Mouse (Mus musculus) embryonic stem cell, embryonic (primary cell): Measurements from ENCODE around the gene Noxa1.

ENCODE experiments used
- CTCF ChIA-PET, 4 experiments: fragments of 300-600 bp in 2 of 4; fragments of 350-600 bp in 2 of 4; sonication (Branson Sonifier 250); formaldehyde crosslinking; loops; one replicate each; lab custom pipeline; 2022; ENCODE audit warnings: inconsistent platforms in 2 of 4; lab: Charles Lee
- POLR2A ChIA-PET, 4 experiments: fragments of 300-600 bp in 2 of 4; fragments of 350-600 bp in 2 of 4; sonication (Branson Sonifier 250); formaldehyde crosslinking; loops; one replicate each; lab custom pipeline; 2022; ENCODE audit warnings: antibody characterized with exemption in 4 of 4, inconsistent platforms in 1 of 4; lab: Charles Lee

The Noxa1 gene

DNA sequence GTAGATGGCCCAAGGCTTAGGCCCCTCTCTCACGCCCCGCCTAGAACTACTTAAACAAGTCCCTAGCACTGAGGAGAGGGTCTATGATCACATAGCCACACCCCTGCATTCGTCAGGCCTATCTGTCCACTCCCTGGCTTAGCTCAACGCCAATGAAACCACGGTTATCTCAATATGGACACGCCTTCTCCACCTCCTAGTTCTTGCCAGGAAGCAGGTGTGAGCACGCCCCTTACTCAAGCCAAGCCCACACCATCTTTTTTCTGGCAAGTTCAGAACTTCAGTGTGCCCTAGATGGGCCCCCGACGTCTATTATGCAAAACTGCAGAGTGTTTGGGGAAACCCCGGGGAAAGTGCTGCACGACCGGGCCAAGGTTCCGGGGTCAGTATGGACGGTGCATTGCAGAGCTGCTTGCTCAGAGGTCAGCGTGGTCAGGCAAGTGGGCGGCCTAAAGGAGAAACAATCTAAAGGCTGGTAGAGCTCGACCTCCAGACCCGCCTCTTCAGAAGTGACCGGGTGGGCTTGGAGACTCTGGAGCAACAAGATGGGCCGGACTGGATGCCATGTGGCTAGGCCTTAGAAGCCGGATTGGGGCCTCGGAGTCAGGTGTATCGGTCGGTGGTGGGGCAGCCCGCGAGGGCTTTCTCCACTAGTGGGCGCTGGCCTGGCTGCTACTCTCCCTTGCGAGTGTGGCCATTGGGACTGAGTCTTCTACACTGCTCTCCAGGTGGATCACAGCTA lies at the start of gene Noxa1:
Noxa1 (minus strand) TSS at position 41 of the 742 bp plus-strand sequence.
- CTCF ChIA-PET = interaction anchor here in 2 of 4 experiments (0.5 to 1.2 kb wide), 6 partner anchors 37 to 340 kb away, joined by 3 to 6 read pairs (median 3); partner anchors contain the start of gene Nrarp (in 1 of the 2)
- POLR2A ChIA-PET = interaction anchor here in 3 of 4 experiments (0.5 to 2.2 kb wide), 9 partner anchors 9 to 160 kb away, joined by 3 to 9 read pairs (median 4); partner anchors contain the start of genes Arrdc1 (in 2 of the 3), Mrpl41 (in 1 of the 3) and Nrarp (in 1 of the 3)

GRCm38 (mm10) chr2:25141921-25142320 lies 47.0 kb upstream of the Noxa1 start:
- ChIA-PET POLR2A (interaction anchor here in 1 of 4 experiments (0.6 to 0.8 kb wide), 3 partner anchors 25 to 86 kb away, joined by 3 to 9 read pairs (median 3); no protein-coding TSS in a partner anchor), CTCF (interaction anchor here in 2 of 4 experiments (0.9 to 1.5 kb wide), 5 partner anchors 15 to 72 kb away, joined by 3 to 6 read pairs (median 5); partner anchors contain the start of gene Nrarp (in 1 of the 2))

DNA sequence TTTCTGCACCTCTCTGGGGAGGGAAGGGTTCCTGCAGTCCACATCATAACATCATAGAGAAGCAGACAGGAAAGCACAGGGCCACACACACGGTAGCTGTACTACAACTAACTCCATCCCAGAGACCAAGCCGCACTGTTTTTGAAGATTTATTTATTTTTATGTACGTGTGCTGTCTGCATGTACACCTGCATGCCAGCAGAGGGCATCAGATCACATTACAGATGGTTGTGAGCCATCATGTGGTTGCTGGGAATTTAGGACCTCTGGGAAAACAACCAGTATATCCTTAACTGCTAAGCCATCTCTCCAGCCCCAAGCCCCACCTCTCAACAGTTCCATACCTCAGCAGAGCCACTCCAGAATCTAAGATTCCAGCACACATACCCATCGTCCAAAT lies 46.2 kb upstream of the Noxa1 start:
- ChIA-PET CTCF (interaction anchor here in 3 of 4 experiments (0.6 to 1.5 kb wide), 8 partner anchors 9 to 198 kb away, joined by 3 to 9 read pairs (median 5); partner anchors contain the start of gene Nrarp (in 1 of the 3)), POLR2A (interaction anchor here in 2 of 4 experiments (0.7 to 0.8 kb wide), 3 partner anchors 41 to 99 kb away, joined by 3 to 12 read pairs (median 3); no protein-coding TSS in a partner anchor)

GRCm38 (mm10) chr2:25137832-25138231 lies 42.9 kb upstream of the Noxa1 start:
- ChIA-PET POLR2A (no interaction called here), CTCF (no interaction called here)

GRCm38 (mm10) chr2:25131601-25132000 lies 36.7 kb upstream of the Noxa1 start:
- POLR2A ChIA-PET = no interaction called here

DNA sequence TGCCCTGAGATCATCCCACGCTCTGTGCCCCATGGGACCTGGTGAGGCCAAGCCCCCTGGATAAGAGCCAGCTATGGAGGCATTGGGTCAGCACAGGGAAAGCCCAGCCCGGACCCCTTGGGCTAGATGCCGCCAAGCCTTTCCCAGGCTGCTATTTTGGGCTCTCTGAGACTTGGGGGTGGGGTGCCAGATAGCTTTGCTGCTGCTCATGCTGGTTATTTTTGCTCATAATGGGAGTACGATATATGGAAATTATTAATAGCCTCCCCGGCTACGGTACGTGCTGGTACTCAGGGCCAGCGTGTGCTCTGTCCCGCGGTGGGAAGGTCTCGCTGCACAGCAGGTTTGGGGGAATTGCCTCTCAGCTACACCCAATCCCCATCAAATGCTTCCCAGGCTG lies 33.1 kb upstream of the Noxa1 start:
- POLR2A ChIA-PET = interaction anchor here in 1 of 4 experiments (1.4 kb wide), 1 partner anchor 8 kb away, joined by 5 read pairs; no protein-coding TSS in a partner anchor
- CTCF ChIA-PET = interaction anchor here in 2 of 4 experiments (0.5 to 1.3 kb wide), 2 partner anchors 58 to 672 kb away, joined by 3 to 4 read pairs; no protein-coding TSS in a partner anchor

More at GRCm38 (mm10) chr2:25131601-25132000, 36.7 kb upstream of the Noxa1 start:
- CTCF ChIA-PET = no interaction called here

DNA sequence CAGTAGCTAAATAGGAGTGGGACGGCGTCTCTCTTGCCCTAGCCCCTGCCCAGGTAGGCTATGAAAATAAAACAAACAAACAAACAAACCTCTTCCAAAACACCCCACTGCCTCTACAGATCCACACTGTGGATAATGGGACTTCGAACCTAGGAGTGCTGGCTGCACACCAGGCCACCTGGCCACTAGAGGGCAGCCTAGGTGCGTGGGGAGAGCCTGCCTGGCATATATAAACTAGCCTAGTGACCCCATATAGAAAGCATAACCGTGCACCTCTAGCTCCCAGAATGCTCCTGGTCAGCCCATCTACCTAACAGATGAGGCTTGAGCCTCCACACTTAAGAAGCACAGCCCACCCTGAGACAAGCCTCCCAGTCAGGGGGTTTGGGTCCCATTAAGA lies 32.3 kb upstream of the Noxa1 start:
- POLR2A ChIA-PET = interaction anchor here in 1 of 4 experiments (1.0 kb wide), 1 partner anchor 119 kb away, joined by 3 read pairs; the partner anchor contains the start of gene AL732309.1
- CTCF ChIA-PET = interaction anchor here in 3 of 4 experiments (0.6 to 1.3 kb wide), 5 partner anchors 16 to 490 kb away, joined by 3 read pairs; partner anchors contain the start of genes Ccdc183 (in 1 of the 3) and Nrarp (in 1 of the 3)

GRCm38 (mm10) chr2:25126011-25127010 lies 31.4 kb upstream of the Noxa1 start:
- CTCF ChIA-PET = interaction anchor here (0.6 to 1.6 kb wide), 11 partner anchors 21 to 491 kb away, joined by 3 to 8 read pairs (median 3); partner anchors contain the start of genes Ccdc183 (in 1 of the 4), Nrarp (in 1 of the 4) and Tmem203 (in 1 of the 4)
- POLR2A ChIA-PET = interaction anchor here in 3 of 4 experiments (0.6 to 1.4 kb wide), 7 partner anchors 10 to 306 kb away, joined by 3 to 4 read pairs (median 3); partner anchors contain the start of gene AL732309.1 (in 1 of the 3)

DNA sequence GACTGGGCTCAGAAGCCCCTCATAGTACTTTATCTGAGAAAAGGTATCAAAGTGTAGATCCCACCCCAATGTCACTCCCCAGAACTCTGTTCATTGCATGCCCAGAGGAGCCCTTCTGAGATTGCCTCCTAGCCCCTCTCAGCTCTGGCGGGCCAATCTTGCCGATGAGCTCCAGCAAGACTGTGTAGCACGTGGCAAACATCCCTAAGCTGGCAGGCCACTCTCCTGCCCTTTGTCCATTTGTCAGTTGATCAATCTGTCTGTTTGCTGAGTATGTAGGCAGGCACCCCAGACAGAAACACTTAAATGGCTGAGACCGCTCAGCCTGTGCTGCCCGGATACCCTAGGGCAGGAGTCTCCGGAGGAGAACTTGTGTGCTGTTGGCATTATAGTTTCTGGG lies 30.2 kb upstream of the Noxa1 start:
- ChIA-PET CTCF (interaction anchor here in 1 of 4 experiments (0.9 to 1.6 kb wide), 2 partner anchors 38 to 88 kb away, joined by 4 read pairs; no protein-coding TSS in a partner anchor), POLR2A (interaction anchor here in 2 of 4 experiments (0.6 to 1.4 kb wide), 3 partner anchors 18 to 99 kb away, joined by 3 to 4 read pairs (median 4); partner anchors contain the start of gene Tubb4b (in 1 of the 2))

DNA sequence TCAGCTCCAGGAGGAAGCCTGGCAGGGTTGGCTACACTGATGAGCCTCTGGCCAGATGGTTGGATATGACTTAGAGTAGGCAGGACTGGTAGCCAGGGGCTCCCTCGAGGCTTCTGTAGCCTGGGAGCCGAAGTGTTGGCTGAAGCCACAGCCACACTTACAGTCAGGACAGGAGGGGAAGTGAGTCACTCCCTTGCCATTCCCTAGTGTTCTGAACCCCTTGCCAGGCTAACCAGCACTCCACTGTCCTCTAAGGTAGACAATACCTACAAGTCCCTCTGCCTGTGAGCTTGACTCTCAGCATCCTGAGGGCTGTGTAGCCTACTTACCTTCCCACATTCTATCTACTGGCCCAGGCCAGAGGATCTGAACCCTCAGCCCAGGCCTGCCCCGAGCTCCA lies 29.5 kb upstream of the Noxa1 start:
- ChIA-PET CTCF (interaction anchor here in 2 of 4 experiments (0.5 to 1.3 kb wide), 3 partner anchors 10 to 191 kb away, joined by 3 to 5 read pairs (median 3); no protein-coding TSS in a partner anchor), POLR2A (interaction anchor here in 1 of 4 experiments (1.2 kb wide), 1 partner anchor 100 kb away, joined by 3 read pairs; the partner anchor contains the start of gene Tubb4b)

GRCm38 (mm10) chr2:25123527-25123926 lies 28.6 kb upstream of the Noxa1 start:
- POLR2A ChIA-PET = interaction anchor here in 2 of 4 experiments (0.5 to 1.7 kb wide), 2 partner anchors 13 to 75 kb away, joined by 3 to 4 read pairs; no protein-coding TSS in a partner anchor
- CTCF ChIA-PET = interaction anchor here in 3 of 4 experiments (0.5 to 1.3 kb wide), 7 partner anchors 9 to 323 kb away, joined by 3 to 10 read pairs (median 3); no protein-coding TSS in a partner anchor

DNA sequence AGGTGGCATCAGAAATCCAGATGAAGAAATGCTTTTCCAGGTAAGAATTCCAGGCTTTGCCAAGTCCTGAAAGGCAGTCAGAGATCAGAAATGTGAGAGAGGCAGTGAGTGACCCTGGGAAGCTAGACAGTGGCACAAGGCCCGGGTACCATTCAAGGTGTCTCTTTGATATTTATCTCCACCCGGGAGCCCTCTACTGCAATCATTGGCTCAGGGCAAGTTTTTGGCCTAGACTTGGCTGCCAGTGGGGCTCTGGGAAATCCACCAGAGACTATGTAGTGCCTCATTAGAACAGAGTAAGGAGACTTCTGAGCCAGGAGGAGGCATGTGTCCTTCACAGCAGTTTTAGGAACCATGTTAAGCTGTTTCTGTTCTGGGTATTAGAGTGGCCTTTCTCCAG lies 27.7 kb upstream of the Noxa1 start:
- ChIA-PET CTCF (interaction anchor here in 3 of 4 experiments (0.5 to 0.8 kb wide), 3 partner anchors 21 to 154 kb away, joined by 3 to 5 read pairs (median 4); no protein-coding TSS in a partner anchor), POLR2A (interaction anchor here in 1 of 4 experiments (1.7 kb wide), 1 partner anchor 12 kb away, joined by 4 read pairs; no protein-coding TSS in a partner anchor)

DNA sequence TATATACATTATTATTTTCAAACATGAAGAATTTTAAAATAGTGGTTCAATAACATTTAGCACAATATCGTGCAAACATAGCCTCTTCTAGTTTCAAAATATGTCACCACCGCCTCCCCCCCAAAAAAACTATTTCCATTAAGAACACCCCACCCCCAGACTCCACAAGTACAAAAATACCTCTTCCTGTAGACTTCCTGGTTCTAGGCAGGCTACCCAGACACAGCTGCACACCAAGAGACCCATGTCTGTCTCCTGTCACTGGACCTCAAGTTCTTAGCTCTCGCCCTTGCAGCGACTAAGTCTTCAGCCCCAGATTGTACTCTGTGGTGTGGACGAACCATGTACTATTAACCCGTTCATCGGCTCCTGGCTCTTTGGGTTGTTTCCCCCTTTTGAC lies 26.0 kb upstream of the Noxa1 start:
- ChIA-PET CTCF (interaction anchor here in 1 of 4 experiments (0.8 kb wide), 1 partner anchor 44 kb away, joined by 3 read pairs; no protein-coding TSS in a partner anchor), POLR2A (interaction anchor here in 1 of 4 experiments (2.0 kb wide), 1 partner anchor 8 kb away, joined by 5 read pairs; no protein-coding TSS in a partner anchor)

- ChIA-PET POLR2A (no interaction called here), CTCF (interaction anchor here in 1 of 4 experiments (0.8 kb wide), 1 partner anchor 32 kb away, joined by 5 read pairs; no protein-coding TSS in a partner anchor)
Observed at GRCm38 (mm10) chr2:25115442-25115841, 20.5 kb upstream of the Noxa1 start.

DNA sequence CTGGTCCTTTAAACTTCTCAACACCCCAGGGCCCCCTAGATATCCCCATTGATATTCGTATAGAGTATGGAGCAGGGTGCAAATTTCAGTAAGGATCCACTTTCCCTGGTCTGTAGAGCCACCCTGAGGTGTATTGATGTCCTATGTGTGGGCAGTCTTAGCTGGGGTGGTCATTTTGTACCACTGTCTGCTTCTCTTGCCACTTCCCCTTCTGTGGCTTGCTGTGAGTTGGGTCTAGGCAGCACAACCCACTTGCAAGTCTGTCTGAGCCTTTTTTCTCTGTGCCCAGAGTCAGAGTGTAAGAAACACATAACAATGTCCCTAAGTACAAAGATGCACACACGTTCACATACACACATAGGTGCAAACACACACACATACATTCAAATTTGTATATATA lies 19.4 kb upstream of the Noxa1 start:
- CTCF ChIA-PET = no interaction called here
- POLR2A ChIA-PET = no interaction called here

GRCm38 (mm10) chr2:25111184-25111791 lies 16.3 kb upstream of the Noxa1 start:
- ChIA-PET POLR2A (interaction anchor here in 2 of 4 experiments (1.0 to 2.8 kb wide), 3 partner anchors 12 to 69 kb away, joined by 4 to 9 read pairs (median 4); partner anchors contain the start of genes Noxa1 (in 1 of the 2) and Nrarp (in 1 of the 2)), CTCF (interaction anchor here in 1 of 4 experiments (0.6 kb wide), 1 partner anchor 16 kb away, joined by 3 read pairs; no protein-coding TSS in a partner anchor)
